8 mouse cellular contexts compared by ENCODE assay signal in genomic region chr4:24965918-24966298, GRCm38 (mm10). TPM values are rescaled to one million over a fixed set of nuclear protein-coding genes. Genes with fewer than 3 reads are reported as not detected.
DNase-seq lines count a peak whose midpoint lies in the region; ATAC-seq and TF ChIP-seq lines count a peak whose summit lies in the region.

No protein-coding gene starts in this region.

- no peak for DNase-seq in left cerebral cortex, adult 2 months (ENCODE audit: extremely low spot score in 1 of 2, low spot score in 2 of 2)
- no peak for DNase-seq in left cerebral cortex, adult 8-10 months (ENCODE audit: low spot score in 2 of 2)
- no peak for DNase-seq in embryonic facial prominence, embryonic 11.5 days (ENCODE audit: low spot score)
- no peak for DNase-seq in hindbrain, embryonic 14.5 days (ENCODE audit: low spot score)
- DNase-seq in midbrain, embryonic 14.5 days: no peak
- no peak for DNase-seq in c-Kit-positive CD71-positive TER-119-positive erythroid progenitor cells, embryonic 14.5 days (ENCODE audit: low spot score)
- no peak for DNase-seq in layer of hippocampus, postnatal 36 days
- DNase-seq in embryo, embryonic 11 days: no peak

- intact Hi-C loops in left cerebral cortex, adult 2 months (cut with DNase I): loop anchor here (2.0 kb wide), 2 partner anchors 23 to 59 kb away; no protein-coding TSS in a partner anchor

- no peaks in the 10 kb centered on the region for H3K4me1 ChIP-seq in embryonic facial prominence, embryonic 11.5 days (ENCODE audit: control insufficient read depth, insufficient read depth, low read length)
- peaks cover 4% of the 10 kb centered on the region; the same call in 1 of the 2 replicates for H3K4me1 ChIP-seq in hindbrain, embryonic 14.5 days (replicated peaks; ENCODE audit: control insufficient read depth, insufficient read depth, low read length)
- 0 out of 2 replicates have a peak, but pooled peaks cover 3% of the 10 kb centered on the region for H3K4me1 ChIP-seq in midbrain, embryonic 14.5 days (ENCODE audit: control insufficient read depth, insufficient read depth, low read length)

- no peak for ATAC-seq in embryonic facial prominence, embryonic 11.5 days (replicated peaks; ENCODE audit: insufficient number of reproducible peaks, low FRiP score, low TSS enrichment, low read depth)
- peak; percentile 69 for ATAC-seq in hindbrain, embryonic 14.5 days (ENCODE audit: low FRiP score)
- no peak for ATAC-seq in midbrain, embryonic 14.5 days (ENCODE audit: low FRiP score, low TSS enrichment)

- H3K27ac ChIP-seq in left cerebral cortex, adult 2 months: peak overlapping the region; percentile 90
- H3K27ac ChIP-seq in embryonic facial prominence, embryonic 11.5 days (replicated peaks; ENCODE audit: low read depth, low read length): peak overlapping the region; percentile 91; the same call in 1 of the 2 replicates
- 0 out of 2 replicates have a peak overlapping the region, but pooled peaks have one; percentile 93 for H3K27ac ChIP-seq in hindbrain, embryonic 14.5 days
- peak overlapping the region; percentile 94 for H3K27ac ChIP-seq in midbrain, embryonic 14.5 days (replicated peaks; ENCODE audit: low read depth, low read length)

- 8% methylated on average over 8 of the region's 8 CpGs for WGBS in embryonic facial prominence, embryonic 11.5 days
- 7% methylated on average over 8 of the region's 8 CpGs for WGBS in hindbrain, embryonic 14.5 days
- 4% methylated on average over 8 of the region's 8 CpGs for WGBS in midbrain, embryonic 14.5 days

- H3K4me3 ChIP-seq in left cerebral cortex, adult 2 months: peak overlapping the region; percentile 83
- peak overlapping the region; percentile 66 for H3K4me3 ChIP-seq in embryonic facial prominence, embryonic 11.5 days (ENCODE audit: low read depth, low read length)
- H3K4me3 ChIP-seq in hindbrain, embryonic 14.5 days (replicated peaks; ENCODE audit: low read length): peak overlapping the region; percentile 85
- peak overlapping the region; percentile 71 for H3K4me3 ChIP-seq in midbrain, embryonic 14.5 days (replicated peaks; ENCODE audit: low read depth, low read length)

- peak overlapping the region; percentile 64 for H3K4me2 ChIP-seq in embryonic facial prominence, embryonic 11.5 days (ENCODE audit: low read depth, low read length)
- H3K4me2 ChIP-seq in hindbrain, embryonic 14.5 days (replicated peaks): peak overlapping the region; percentile 88
- H3K4me2 ChIP-seq in midbrain, embryonic 14.5 days (ENCODE audit: low read length): peak overlapping the region; percentile 66

- H3K36me3 ChIP-seq in embryonic facial prominence, embryonic 11.5 days (replicated peaks; ENCODE audit: control insufficient read depth, insufficient read depth, low read depth, low read length): no peaks in the 10 kb centered on the region
- no peaks in the 10 kb centered on the region for H3K36me3 ChIP-seq in hindbrain, embryonic 14.5 days (replicated peaks; ENCODE audit: control insufficient read depth, insufficient read depth)
- H3K36me3 ChIP-seq in midbrain, embryonic 14.5 days (ENCODE audit: control insufficient read depth, insufficient read depth, low read length): no peaks in the 10 kb centered on the region

- peak overlapping the region; percentile 95 for H3K9ac ChIP-seq in embryonic facial prominence, embryonic 11.5 days (replicated peaks; ENCODE audit: low read length)
- peak overlapping the region; percentile 94 for H3K9ac ChIP-seq in hindbrain, embryonic 14.5 days
- H3K9ac ChIP-seq in midbrain, embryonic 14.5 days (replicated peaks; ENCODE audit: low read length): peak overlapping the region; percentile 84

- no peak for TF ChIP-seq CTCF in left cerebral cortex, adult 2 months (IDR thresholded peaks at IDR 0.05)

- no peaks in the 10 kb centered on the region for H3K27me3 ChIP-seq in embryonic facial prominence, embryonic 11.5 days (ENCODE audit: control insufficient read depth, insufficient read depth, low read length)
- H3K27me3 ChIP-seq in hindbrain, embryonic 14.5 days (ENCODE audit: control insufficient read depth, insufficient read depth, low read length): no peaks in the 10 kb centered on the region
- no peaks in the 10 kb centered on the region for H3K27me3 ChIP-seq in midbrain, embryonic 14.5 days (ENCODE audit: control insufficient read depth, insufficient read depth, low read length)

- no peaks in the 10 kb centered on the region for H3K9me3 ChIP-seq in embryonic facial prominence, embryonic 11.5 days (replicated peaks; ENCODE audit: control insufficient read depth, low read length)
- H3K9me3 ChIP-seq in hindbrain, embryonic 14.5 days (ENCODE audit: control insufficient read depth, low read length): no peaks in the 10 kb centered on the region
- H3K9me3 ChIP-seq in midbrain, embryonic 14.5 days (ENCODE audit: control insufficient read depth, low read length): no peaks in the 10 kb centered on the region

RNA-seq across cellular contexts. Expression of gene Gpr63, which starts 0.3 kb away (rescaled TPM):
- 10 to 100 TPM; 12.4 to 15.3 TPM for total RNA-seq in left cerebral cortex, adult 2 months (2021)
- 10 to 100 TPM; 12.8 to 21.9 (median 16.7) TPM for total RNA-seq in left cerebral cortex, adult 8-10 months (2022)
- polyA plus RNA-seq in embryonic facial prominence, embryonic 11.5 days (2014; fragmentation: Nextera tagmentation; extraction: Ambion mirVana): 2.5 and 3.1 TPM in 2 replicates
- 2.2 and 2.7 TPM in 2 replicates for polyA plus RNA-seq in hindbrain, embryonic 14.5 days (2014; fragmentation: Nextera tagmentation; extraction: Ambion mirVana)
- 2.3 and 2.5 TPM in 2 replicates for polyA plus RNA-seq in midbrain, embryonic 14.5 days (2014; fragmentation: Nextera tagmentation; extraction: Ambion mirVana)
- 10 to 100 TPM; 44.0 to 52.3 TPM for total RNA-seq in layer of hippocampus, postnatal 36 days (2021)
